Mouse (Mus musculus) large intestine, adult 2 months (tissue): ENCODE results near the gene Hmgcl. TPM values are rescaled to one million over a fixed set of nuclear protein-coding genes. Genes with fewer than 3 reads are reported as not detected.
"Not testable (repeated sequence)": the region's sequence is repeated elsewhere in the genome, so short reads cannot be mapped to it uniquely, and the experiment has no call there.

Experiments
- DNase-seq: peaks from one replicate; pipeline ENCODE4 v3.0.0-alpha.2; 2012; ENCODE audit warnings: low read depth, low spot score
- WGBS: fragments of 180-500 bp; shearing (Covaris S2); methylation state at CpG from one replicate; pipeline ENCODE4 v1.1.7; 2018; 5-methylcytosine and 5-hydroxymethylcytosine counted together
- polyA plus RNA-seq: library from polyadenylated mRNA; depleted of rRNA; stranded (reverse); fragments of >200 nt; gene quantifications from 2 replicates; pipeline ENCODE4 v1.2.3, GENCODE M21; 2012

The Hmgcl gene
- polyA plus RNA-seq, 1 experiment, result 68.5 TPM

GRCm38 (mm10) chr4:135972911-135973811 lies 26.9 kb downstream of the Hmgcl start:
- 21% methylated on average over 13 of the region's 13 CpGs for WGBS
- no peak for DNase-seq

- 96% methylated on average over 12 of the region's 12 CpGs for WGBS
- no peak for DNase-seq
These were observed 29.9 kb downstream of the Hmgcl start for GRCm38 (mm10) chr4:135976146-135976545.

- 90% methylated on average over 5 of the region's 5 CpGs for WGBS
- not testable (repeated sequence) for DNase-seq
These were observed 34.0 kb downstream of the Hmgcl start for GRCm38 (mm10) chr4:135980223-135980622.

GRCm38 (mm10) chr4:135981524-135982063 lies 35.3 kb downstream of the Hmgcl start:
- 26% methylated on average over 7 of the region's 7 CpGs for WGBS
- DNase-seq, result no peak

- no peak for DNase-seq
- WGBS, result 78% methylated on average over 5 of the region's 5 CpGs
These were observed 38.3 kb downstream of the Hmgcl start for GRCm38 (mm10) chr4:135984556-135984955.

GRCm38 (mm10) chr4:135985193-135985592 lies 38.9 kb downstream of the Hmgcl start:
- no peak for DNase-seq
- WGBS, result 85% methylated on average over 5 of the region's 5 CpGs

- 54% methylated on average over 7 of the region's 7 CpGs for WGBS
- DNase-seq, result no peak
These were observed 39.5 kb downstream of the Hmgcl start for GRCm38 (mm10) chr4:135985769-135986168.

GRCm38 (mm10) chr4:135986301-135986942 lies 40.2 kb downstream of the Hmgcl start:
- WGBS, result 2% methylated on average over 23 of the region's 23 CpGs
- DNase-seq, result no peak

GRCm38 (mm10) chr4:135986943-135987710 lies 40.9 kb downstream of the Hmgcl start, which contains the start of gene Pithd1:
Gene Pithd1, minus strand, starts transcription at chr4:135987264.
- WGBS, result under 1% methylated on average over 81 of the region's 81 CpGs
- no peak for DNase-seq

- WGBS, result 60% methylated on average over 9 of the region's 9 CpGs
- no peak for DNase-seq
These were observed 41.5 kb downstream of the Hmgcl start for GRCm38 (mm10) chr4:135987714-135988113.

GRCm38 (mm10) chr4:135993941-135994340 lies 47.7 kb downstream of the Hmgcl start:
- DNase-seq, result no peak
- 96% methylated on average over 6 of the region's 6 CpGs for WGBS

- WGBS, result 64% methylated on average over 4 of the region's 4 CpGs
- no peak for DNase-seq
These were observed 48.9 kb downstream of the Hmgcl start for GRCm38 (mm10) chr4:135995118-135995517.

- DNase-seq, result no peak
- WGBS, result 79% methylated on average over 5 of the region's 5 CpGs
These were observed 57.9 kb downstream of the Hmgcl start for GRCm38 (mm10) chr4:136004107-136004675.

GRCm38 (mm10) chr4:136004921-136005320 lies 58.7 kb downstream of the Hmgcl start:
- 94% methylated on average over 2 of the region's 2 CpGs for WGBS
- DNase-seq, result no peak

- no peak for DNase-seq
- WGBS, result 83% methylated on average over 3 of the region's 3 CpGs
These were observed 60.6 kb downstream of the Hmgcl start for GRCm38 (mm10) chr4:136006821-136007220.

- WGBS, result 87% methylated on average over 8 of the region's 8 CpGs
- no peak for DNase-seq
These were observed 62.7 kb downstream of the Hmgcl start for GRCm38 (mm10) chr4:136008782-136009447.

GRCm38 (mm10) chr4:136010586-136010985 lies 64.3 kb downstream of the Hmgcl start:
- WGBS, result 86% methylated on average over 4 of the region's 4 CpGs

More at GRCm38 (mm10) chr4:136010586-136010985, 64.3 kb downstream of the Hmgcl start:
- no peak for DNase-seq
